Comparison of ENCODE assay signal across 9 mouse cellular contexts in genomic region chr11:51703379-51703998, GRCm38 (mm10). TPM values are rescaled to one million over a fixed set of nuclear protein-coding genes. Genes with fewer than 3 reads are reported as not detected.
DNase-seq lines count a peak whose midpoint lies in the region; ATAC-seq and TF ChIP-seq lines count a peak whose summit lies in the region.
"Had no signal": no experiment of that assay in that cellular context is flagged by ENCODE, and none has a peak within 500 bp of the region (broad histone marks: within the 10 kb centered on the region; RNA-seq: fewer than 3 reads in every experiment).

No protein-coding gene starts in this region.

- DNase-seq in kidney, adult 2 months: peak; percentile 21
- peak; percentile 20 for DNase-seq in c-Kit-negative CD71-positive TER-119-positive erythroid progenitor cells, embryonic 14.5 days (ENCODE audit: low read depth, low spot score)
- DNase-seq in lung, postnatal 10 days: peak; percentile 45
- DNase-seq in thymus, postnatal 36 days: peak; percentile 14 to 24
- no peak for DNase-seq in neural tube, embryonic 10.5 days (ENCODE audit: extremely low spot score, low spot score)

- no peak overlapping the region for H3K4me2 ChIP-seq in kidney, embryonic 14.5 days (replicated peaks; ENCODE audit: low read depth, low read length)
- H3K4me2 ChIP-seq: liver, embryonic 15.5 days had no signal

- no peak overlapping the region for H3K27ac ChIP-seq in kidney, adult 2 months (ENCODE audit: insufficient read depth, low read depth, low read length)
- no peak overlapping the region for H3K27ac ChIP-seq in kidney, embryonic 14.5 days (ENCODE audit: low read depth, low read length)
- peak overlapping the region; percentile 92 for H3K27ac ChIP-seq in ES-Bruce4 (ENCODE audit: insufficient read depth, low read length)
- H3K27ac ChIP-seq: liver, embryonic 15.5 days had no signal

- no peak overlapping the region for H3K9ac ChIP-seq in kidney, embryonic 14.5 days (ENCODE audit: low read depth, low read length)
- H3K9ac ChIP-seq in ES-Bruce4 (ENCODE audit: low read depth, poor library complexity, severe bottlenecking): peak overlapping the region; percentile 22; the same call in 1 of the 2 replicates
- H3K9ac ChIP-seq: liver, embryonic 15.5 days had no signal

- H3K9me3 ChIP-seq in kidney, embryonic 14.5 days (ENCODE audit: control insufficient read depth, low read length): no peaks in the 10 kb centered on the region
- no peaks in the 10 kb centered on the region for H3K9me3 ChIP-seq in ES-Bruce4 (replicated peaks; ENCODE audit: control insufficient read depth, insufficient read depth, low read length, poor library complexity, severe bottlenecking)
- H3K9me3 ChIP-seq: liver, embryonic 15.5 days had no signal

- H3K27me3 ChIP-seq in kidney, adult 2 months (replicated peaks; ENCODE audit: control insufficient read depth, insufficient read depth, low read length): no peaks in the 10 kb centered on the region
- H3K27me3 ChIP-seq in kidney, embryonic 14.5 days (ENCODE audit: control insufficient read depth, insufficient read depth, low read length): no peaks in the 10 kb centered on the region
- H3K27me3 ChIP-seq in ES-Bruce4 (ENCODE audit: control insufficient read depth, insufficient read depth, low read length, poor library complexity, severe bottlenecking): no peaks in the 10 kb centered on the region
- H3K27me3 ChIP-seq: liver, embryonic 15.5 days had no signal

- no peak for TF ChIP-seq EP300 in ES-Bruce4 (IDR thresholded peaks at IDR 0.05; ENCODE audit: insufficient read depth, low read depth, low read length)

- H3K4me1 ChIP-seq in kidney, adult 2 months (ENCODE audit: control insufficient read depth, insufficient read depth, low read length): no peaks in the 10 kb centered on the region
- H3K4me1 ChIP-seq in kidney, embryonic 14.5 days (ENCODE audit: control insufficient read depth, insufficient read depth, low read length): no peaks in the 10 kb centered on the region
- H3K4me1 ChIP-seq in ES-Bruce4 (ENCODE audit: control insufficient read depth, insufficient read depth, low read length): no peaks in the 10 kb centered on the region
- H3K4me1 ChIP-seq: liver, embryonic 15.5 days had no signal

- H3K36me3 ChIP-seq in kidney, adult 2 months (ENCODE audit: control insufficient read depth, insufficient read depth, low read length): peaks cover 13% of the 10 kb centered on the region
- H3K36me3 ChIP-seq in kidney, embryonic 14.5 days (ENCODE audit: control insufficient read depth, insufficient read depth, low read length): peaks cover 78% of the 10 kb centered on the region
- peaks cover 21% of the 10 kb centered on the region for H3K36me3 ChIP-seq in ES-Bruce4 (ENCODE audit: control insufficient read depth, insufficient read depth, low read length, poor library complexity, severe bottlenecking)

- ATAC-seq in kidney, embryonic 14.5 days (ENCODE audit: low FRiP score, low TSS enrichment): no peak
- no peak for ATAC-seq in activated CD4-positive, CD25-positive, alpha-beta regulatory T cell, adult 4 months

- WGBS in kidney, adult 2 months: 73% methylated on average over 10 of the region's 10 CpGs
- 69% methylated on average over 10 of the region's 10 CpGs for WGBS in kidney, embryonic 14.5 days

- TF ChIP-seq CTCF in kidney, adult 2 months (conservative IDR thresholded peaks at IDR 0.05; ENCODE audit: insufficient read depth, insufficient read length, low read depth, low read length): peak; percentile 36
- peak; percentile 58 for TF ChIP-seq CTCF in ES-Bruce4 (IDR thresholded peaks at IDR 0.05; ENCODE audit: low read depth, low read length)

- H3K4me3 ChIP-seq in kidney, adult 2 months (ENCODE audit: insufficient read depth, low read depth, low read length): no peak overlapping the region
- H3K4me3 ChIP-seq in kidney, embryonic 14.5 days (ENCODE audit: low read length): no peak overlapping the region
- peak overlapping the region; percentile 69 for H3K4me3 ChIP-seq in ES-Bruce4 (ENCODE audit: low read depth, low read length)
- H3K4me3 ChIP-seq: liver, embryonic 15.5 days had no signal

- no peak for TF ChIP-seq POLR2A in kidney, adult 2 months (IDR thresholded peaks at IDR 0.05; ENCODE audit: low read depth, low read length)
- peak; percentile 70 for TF ChIP-seq POLR2A in ES-Bruce4 (IDR thresholded peaks at IDR 0.05; ENCODE audit: insufficient read depth, low read length)

RNA-seq across cellular contexts. Expression of gene 0610009B22Rik, which starts 14.8 kb away (rescaled TPM):
- 30.5 and 41.0 TPM in 2 replicates for polyA plus RNA-seq in kidney, adult 2 months (2012; rRNA removed)
- 105 and 142 TPM in 2 replicates for polyA plus RNA-seq in kidney, embryonic 14.5 days (2014; fragmentation: Nextera tagmentation; extraction: Ambion mirVana)
- polyA plus RNA-seq in ES-Bruce4 (2011; ENCODE audit: insufficient read depth, insufficient read length, low read depth, missing spikeins): 37.9 and 45.7 TPM in 2 replicates
- polyA plus RNA-seq in activated CD4-positive, CD25-positive, alpha-beta regulatory T cell, adult 4 months (2017; shearing (Covaris generic)): 10 to 100 TPM; 19.5 to 25.1 TPM

RNA-seq across cellular contexts. Expression of gene D930048N14Rik, which starts 52.7 kb away (rescaled TPM):
- polyA plus RNA-seq in kidney, adult 2 months (2012; rRNA removed): 10.7 and 13.7 TPM in 2 replicates
- 2.4 and 3.8 TPM in 2 replicates for polyA plus RNA-seq in kidney, embryonic 14.5 days (2014; fragmentation: Nextera tagmentation; extraction: Ambion mirVana)
- polyA plus RNA-seq in ES-Bruce4 (2011; ENCODE audit: insufficient read depth, insufficient read length, low read depth, missing spikeins): 10.1 and 10.6 TPM in 2 replicates
- 1 to 10 TPM in 1 of 2 experiments, under 1 TPM in 1; 0.60 to 1.1 TPM for polyA plus RNA-seq in activated CD4-positive, CD25-positive, alpha-beta regulatory T cell, adult 4 months (2017; shearing (Covaris generic))

RNA-seq across cellular contexts. Expression of gene N4bp3, which starts 52.8 kb away (rescaled TPM):
- polyA plus RNA-seq in kidney, adult 2 months (2012; rRNA removed): 11.8 and 13.6 TPM in 2 replicates
- 18.5 and 22.6 TPM in 2 replicates for polyA plus RNA-seq in kidney, embryonic 14.5 days (2014; fragmentation: Nextera tagmentation; extraction: Ambion mirVana)
- 18.5 and 19.9 TPM in 2 replicates for polyA plus RNA-seq in ES-Bruce4 (2011; ENCODE audit: insufficient read depth, insufficient read length, low read depth, missing spikeins)
- 1 to 10 TPM; 1.7 to 2.1 TPM for polyA plus RNA-seq in activated CD4-positive, CD25-positive, alpha-beta regulatory T cell, adult 4 months (2017; shearing (Covaris generic))

RNA-seq across cellular contexts. Expression of gene Sec24a, which starts 59.9 kb away (rescaled TPM):
- 14.7 and 14.8 TPM in 2 replicates for polyA plus RNA-seq in kidney, adult 2 months (2012; rRNA removed)
- polyA plus RNA-seq in kidney, embryonic 14.5 days (2014; fragmentation: Nextera tagmentation; extraction: Ambion mirVana): 12.4 and 18.3 TPM in 2 replicates
- polyA plus RNA-seq in ES-Bruce4 (2011; ENCODE audit: insufficient read depth, insufficient read length, low read depth, missing spikeins): 50.2 and 50.5 TPM in 2 replicates
- 10 to 100 TPM; 20.9 to 28.3 TPM for polyA plus RNA-seq in activated CD4-positive, CD25-positive, alpha-beta regulatory T cell, adult 4 months (2017; shearing (Covaris generic))

RNA-seq across cellular contexts. Expression of gene Sar1b, which starts 60.0 kb away (rescaled TPM):
- polyA plus RNA-seq in kidney, adult 2 months (2012; rRNA removed): 47.1 and 62.2 TPM in 2 replicates
- polyA plus RNA-seq in kidney, embryonic 14.5 days (2014; fragmentation: Nextera tagmentation; extraction: Ambion mirVana): 116 and 133 TPM in 2 replicates
- polyA plus RNA-seq in ES-Bruce4 (2011; ENCODE audit: insufficient read depth, insufficient read length, low read depth, missing spikeins): 38.8 and 39.5 TPM in 2 replicates
- polyA plus RNA-seq in activated CD4-positive, CD25-positive, alpha-beta regulatory T cell, adult 4 months (2017; shearing (Covaris generic)): 100 to 1,000 TPM; 152 to 155 TPM
